Mouse (Mus musculus) kidney, adult 18-20 months (tissue): Measurements from ENCODE around the gene Sorcs1.
A peak's percentile ranks its signal among the peaks of the same experiment; 100 is the strongest.

Source experiments
- DNase-seq: peaks from one replicate; pipeline ENCODE4 v3.0.0; 2021

Sorcs1 gene

DNA sequence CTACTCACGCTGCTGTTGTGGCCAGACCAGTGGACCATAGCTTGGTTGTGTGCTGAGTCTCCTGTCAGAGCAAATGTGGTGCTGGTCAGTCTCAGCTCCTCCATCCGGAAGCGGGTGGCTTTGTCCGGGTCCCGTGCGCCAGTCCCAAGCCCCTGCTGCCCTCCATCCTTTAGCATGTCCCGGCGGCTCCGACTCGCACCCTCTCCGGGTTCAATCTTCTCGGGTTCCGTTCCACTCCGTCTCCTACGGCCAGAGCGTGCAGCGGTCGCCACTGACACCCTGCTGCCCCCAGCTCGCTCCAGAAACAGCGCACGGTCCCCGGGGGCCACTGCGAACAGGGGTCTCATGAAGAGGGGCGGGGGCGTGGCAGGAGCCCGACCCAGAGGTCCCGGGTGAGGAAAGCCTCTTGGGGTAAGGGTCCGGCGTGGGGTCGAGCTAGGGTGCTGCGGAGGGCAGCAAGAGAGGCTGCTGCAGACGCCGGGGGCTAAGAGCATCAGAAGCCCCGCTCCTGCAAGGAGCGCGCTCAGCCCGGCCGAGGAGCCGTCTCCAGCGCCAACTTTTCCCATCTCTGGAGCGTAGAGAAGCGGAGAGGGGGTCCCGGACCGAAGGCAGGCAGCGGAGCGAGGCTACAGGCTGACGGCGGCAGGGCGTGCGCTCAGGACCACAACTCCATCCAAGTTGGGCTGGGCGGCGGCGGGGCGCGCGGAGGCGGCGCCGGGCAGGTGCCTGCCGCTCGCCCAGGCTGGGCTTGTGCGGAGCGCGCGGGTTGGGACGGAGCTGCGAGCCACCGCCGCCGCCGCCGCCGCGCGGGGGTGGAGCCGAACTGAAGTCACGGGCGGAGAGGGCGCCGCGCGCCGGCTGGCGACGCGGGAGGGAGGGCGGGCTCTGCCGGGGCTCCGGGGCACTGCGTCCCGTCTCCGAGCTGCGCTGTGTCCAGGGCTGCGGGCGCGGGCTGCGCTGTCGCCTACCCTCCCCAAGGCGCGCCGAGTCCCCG is at the start of gene Sorcs1:
TSS of gene Sorcs1 (minus strand) at position 744 of the 994 bp plus-strand sequence.
- peak; percentile 18 for DNase-seq

DNA sequence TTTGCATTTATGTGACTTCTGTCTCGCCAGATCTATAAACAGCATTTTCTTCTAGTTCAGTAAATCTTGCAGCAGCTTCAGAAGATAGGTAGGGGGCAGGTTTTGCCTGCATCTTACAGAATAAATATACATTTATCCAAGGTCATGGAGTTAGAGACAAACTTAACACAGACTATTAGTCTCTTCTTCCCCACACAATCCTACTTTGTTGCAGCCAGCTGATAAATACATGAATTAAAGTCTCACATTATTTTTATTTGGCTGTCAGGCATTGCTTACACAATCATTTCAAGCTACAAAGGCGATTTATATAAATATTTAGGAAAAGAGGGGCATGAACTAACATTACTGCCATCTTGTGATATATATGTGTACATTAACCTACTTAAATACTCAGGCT is 4.8 kb upstream of the Sorcs1 start:
- no peak for DNase-seq

DNA sequence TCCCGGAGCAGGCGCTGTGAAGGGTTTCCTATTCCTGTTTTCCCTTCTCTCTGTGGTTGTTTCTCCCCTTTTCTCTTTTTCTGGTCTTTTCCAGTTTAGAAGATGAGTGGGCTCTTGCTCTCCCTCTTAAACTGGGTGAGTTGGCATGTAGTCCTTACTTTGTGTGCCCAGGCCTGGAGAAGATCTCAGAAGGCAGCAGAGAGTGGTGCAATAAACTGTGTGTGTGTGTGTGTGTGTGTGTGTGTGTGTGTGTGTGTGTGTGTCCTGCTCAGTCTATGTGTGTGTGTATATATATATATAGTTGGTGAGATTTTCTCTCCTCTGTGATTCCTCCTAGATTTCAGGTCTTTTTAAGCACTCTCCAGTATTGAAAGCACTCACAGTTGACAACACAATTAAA is 500 bp upstream of the Sorcs1 start:
- no peak for DNase-seq

DNA sequence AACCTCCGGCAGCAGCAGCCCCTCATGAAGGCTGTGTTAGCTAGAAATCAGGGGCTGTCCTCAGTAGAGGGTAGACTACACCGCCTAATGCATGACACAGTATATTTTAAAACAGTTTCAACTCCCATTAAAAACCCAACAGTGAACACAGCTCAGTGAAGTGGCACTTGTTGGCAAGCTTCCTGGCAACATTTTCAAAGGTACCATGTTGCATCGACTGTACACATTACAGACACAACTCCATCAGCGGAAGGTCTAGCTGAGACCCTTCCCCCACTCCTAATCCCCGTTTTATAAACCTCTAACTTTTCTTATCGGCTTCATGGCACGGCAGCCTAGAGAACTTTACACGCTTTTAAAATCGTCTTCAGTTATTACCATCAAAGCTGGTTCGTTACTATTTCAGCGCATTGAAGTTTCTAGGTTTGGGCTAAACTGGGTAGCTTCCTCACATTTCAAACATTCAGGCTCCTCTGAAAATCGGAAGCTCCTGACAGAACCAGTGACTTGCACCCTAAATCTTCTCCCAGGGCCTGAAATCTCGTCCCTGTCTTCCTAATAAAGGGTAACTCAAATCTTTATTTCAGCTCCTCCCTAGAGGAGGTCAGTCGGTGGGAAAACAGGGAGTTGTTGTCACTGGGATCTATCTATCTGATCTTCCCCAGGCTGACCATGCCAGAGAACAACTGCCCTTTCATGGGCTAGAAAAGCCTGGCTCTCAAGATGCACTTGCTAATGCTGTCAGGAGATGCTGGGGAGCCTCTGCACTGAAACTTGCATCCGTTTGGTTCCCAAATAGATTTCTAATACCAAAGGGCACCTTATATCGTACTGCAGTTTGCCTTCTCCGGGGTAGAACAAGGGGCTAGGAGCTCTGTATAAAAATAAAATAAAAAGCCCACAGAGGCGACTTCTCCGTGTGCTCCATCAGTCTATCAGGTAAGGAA is 1.6 kb downstream of the Sorcs1 start:
- DNase-seq = no peak

DNA sequence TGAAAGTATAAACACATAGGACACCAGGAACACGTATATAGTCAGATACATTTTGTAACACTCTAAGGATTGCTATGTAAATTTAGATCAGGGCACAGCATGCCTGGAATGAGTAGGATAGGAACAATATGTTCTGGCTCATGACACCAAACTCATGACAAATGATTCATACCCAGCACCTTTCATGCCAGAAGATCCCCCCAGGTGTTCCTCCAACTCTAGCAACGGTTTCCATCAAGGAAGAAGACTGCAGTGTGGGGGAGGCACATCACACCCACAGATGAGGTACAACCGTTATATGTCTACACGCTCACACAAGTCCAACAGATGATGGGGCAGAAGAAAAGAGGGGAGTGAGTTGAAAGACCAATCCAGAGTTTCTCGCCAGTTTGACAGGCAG is 3.5 kb downstream of the Sorcs1 start:
- no peak for DNase-seq

DNA sequence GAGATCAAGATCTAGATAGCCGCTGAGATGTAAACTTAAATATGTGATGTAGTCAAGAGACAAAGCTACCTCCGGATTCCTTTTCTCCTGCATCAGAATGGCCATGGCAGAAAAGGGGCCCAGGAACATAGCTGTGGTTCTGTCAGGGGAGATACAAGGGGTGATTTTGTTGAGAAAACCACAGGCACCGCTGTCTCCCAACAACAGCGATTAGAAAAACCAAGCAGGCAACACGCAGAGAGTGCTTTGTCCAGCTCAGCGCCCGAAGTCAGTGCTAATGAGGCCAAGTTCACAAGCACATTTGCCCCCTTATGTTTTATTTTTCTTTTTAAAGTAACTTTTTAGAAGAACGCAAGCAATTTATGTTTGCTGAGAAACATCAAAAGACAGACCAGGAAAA is 10.9 kb downstream of the Sorcs1 start:
- DNase-seq = no peak

DNA sequence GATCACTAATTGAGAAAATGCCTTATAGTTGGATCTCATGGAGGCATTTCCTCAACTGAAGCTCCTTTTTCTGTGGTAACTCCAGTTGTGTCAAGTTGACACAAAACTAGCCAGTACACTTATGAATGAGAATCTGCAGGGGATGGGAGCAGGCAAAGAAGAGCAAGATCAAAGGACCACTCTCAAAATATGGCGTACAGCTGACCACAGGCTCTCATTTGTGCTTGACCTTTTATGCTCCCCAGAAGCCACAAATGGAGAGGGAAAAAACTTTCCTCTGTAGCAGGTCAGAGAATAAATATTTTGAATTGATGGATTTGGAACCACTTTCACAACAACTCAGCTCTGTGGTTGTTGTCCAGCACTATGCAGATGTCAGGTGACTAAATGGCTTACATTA is 14.1 kb downstream of the Sorcs1 start:
- DNase-seq = no peak

DNA sequence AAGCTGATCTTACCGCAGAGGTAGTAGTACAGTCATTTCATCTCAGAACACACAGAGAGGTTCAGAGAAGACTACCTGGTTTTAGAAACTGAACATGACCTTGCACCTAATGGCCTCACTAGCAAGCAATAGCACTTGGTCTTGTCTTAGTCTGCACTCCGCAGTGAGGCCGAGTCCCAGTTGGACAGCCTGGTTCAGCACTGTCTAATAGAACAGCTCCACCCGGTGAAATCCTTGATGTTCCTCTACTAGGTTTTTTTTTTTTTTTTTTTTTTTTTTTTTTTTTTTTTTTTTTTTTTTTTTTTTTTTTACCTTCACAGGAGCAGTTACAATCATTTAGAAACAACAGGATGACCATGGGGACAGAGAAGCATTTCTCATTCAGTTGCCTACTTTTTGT is 19.3 kb downstream of the Sorcs1 start:
- DNase-seq = no peak

DNA sequence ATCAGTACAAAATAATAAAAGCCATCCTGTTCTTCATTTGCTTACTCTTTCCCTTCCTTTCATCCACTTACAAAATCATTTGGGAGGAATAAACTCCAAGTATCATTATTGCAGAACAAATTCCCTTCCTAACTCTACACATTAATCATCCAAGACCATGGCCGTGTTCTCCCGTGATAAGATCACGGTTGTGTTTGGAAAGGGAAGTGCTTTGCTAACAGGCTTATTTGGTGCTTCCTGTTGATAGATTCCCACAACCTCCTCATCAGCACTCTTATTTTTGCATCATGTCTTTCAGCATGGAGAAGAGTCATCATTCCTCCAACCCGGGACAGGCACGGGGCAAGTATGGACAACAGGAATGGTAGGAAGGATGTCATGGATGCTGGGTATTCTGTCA is 25.7 kb downstream of the Sorcs1 start:
- DNase-seq = no peak

DNA sequence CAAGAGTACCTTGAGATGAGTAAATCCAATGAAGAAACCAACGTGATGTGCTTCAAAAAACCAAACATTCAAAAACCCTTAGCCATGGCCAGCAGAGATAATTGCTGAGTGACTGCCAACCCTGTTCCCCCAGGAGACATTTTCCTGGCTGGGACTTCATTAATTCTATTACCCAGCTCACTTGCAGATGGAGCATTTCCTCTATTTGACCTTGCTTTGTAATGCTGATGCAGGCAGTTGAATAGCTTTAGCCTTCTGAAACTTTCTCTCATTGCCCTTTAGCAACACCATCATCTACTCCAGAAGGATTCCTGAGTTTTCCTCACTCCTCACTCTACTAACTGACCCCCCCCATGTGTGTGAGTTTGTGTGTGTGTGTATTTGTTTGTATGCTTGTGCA is 34.6 kb downstream of the Sorcs1 start:
- DNase-seq = no peak

DNA sequence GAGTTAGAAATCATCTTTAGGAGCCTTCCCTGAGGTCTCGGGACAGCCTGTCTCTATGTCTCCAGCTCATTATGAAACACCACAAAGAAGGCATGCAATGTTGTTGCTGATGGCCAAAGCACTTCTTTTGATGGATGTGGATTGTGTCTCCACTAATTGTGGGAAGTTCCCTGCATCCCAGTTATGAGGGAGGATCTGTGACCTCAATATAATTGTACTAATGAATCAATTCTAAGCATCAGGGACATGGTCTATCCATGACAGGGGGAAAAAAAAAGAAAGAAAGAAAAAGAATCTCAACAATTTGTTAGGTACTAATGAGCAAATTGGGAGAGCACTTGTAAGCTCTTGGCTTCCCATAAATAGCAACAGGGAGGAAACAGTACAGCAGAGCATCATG is 36.3 kb downstream of the Sorcs1 start:
- DNase-seq = no peak

DNA sequence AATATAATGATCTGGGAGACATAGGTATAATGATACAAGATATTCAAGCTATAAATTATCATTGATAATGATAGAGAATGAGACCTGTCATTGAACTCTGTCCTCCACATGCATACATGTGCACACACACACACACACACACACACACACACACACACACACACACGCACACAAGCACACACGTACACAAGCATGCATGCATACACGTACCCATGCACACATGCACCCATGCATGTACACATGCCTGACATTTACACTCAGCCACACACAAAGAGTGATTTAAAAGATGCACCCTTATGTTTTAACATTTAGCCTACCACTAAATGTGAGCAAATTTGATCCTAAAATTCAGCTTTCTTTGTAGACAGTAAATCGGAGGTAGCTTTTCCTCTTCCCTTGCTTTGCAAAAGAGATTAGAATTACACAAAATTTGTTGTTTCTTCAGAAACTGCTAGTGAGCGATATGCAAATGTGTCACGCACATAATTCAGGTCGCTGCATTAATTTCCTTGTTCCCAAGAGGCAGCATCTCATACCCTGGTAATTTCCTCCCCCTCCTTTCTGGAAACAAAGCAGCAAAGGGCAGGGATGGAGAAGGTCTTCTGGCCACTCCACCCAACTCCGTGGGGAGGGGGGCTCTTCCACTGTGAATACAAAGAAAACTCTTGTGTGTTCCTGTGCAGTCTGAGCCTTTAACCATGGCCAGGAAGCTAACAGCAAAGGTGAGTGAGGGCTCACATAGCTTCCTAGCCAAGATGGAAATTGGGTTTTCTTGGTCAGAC is 38.0 kb downstream of the Sorcs1 start:
- no peak for DNase-seq

DNA sequence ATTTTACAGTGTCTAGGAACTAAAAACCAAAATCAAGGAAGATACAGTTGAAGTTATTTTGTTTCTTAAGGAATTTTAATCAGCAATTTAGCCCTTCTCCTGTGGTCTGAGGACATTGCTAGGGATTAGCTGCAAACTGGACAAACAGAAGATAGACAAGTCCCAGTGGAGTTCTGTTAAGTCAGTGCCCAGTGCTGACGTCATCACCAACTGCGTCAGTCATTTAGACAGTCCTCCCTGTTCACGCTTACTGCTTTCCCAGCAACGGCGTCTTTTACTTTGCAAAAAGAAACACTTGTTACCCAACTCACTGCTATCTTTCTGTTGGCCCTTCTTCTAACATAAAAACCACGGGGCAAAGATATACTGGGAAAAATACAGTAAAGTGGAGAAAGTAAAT is 40.3 kb downstream of the Sorcs1 start:
- no peak for DNase-seq

DNA sequence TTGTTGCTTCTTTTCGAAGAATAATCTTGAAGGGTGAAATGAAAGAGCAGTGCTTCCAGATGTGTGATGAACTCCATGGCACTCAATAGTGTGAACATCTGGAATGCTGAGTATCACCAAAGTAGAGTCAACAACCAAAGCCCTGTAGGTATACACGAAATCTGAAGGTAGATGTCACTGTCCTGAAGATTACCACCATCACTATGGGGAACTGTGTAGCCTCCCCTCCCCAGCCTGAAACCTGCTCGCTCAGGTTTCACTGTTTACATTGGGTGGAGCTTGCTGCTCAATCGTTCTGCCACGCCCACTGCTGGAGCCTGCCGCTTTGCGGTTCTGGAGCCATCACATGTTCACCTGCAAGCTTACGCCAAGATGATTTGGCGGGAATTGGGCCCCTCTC is 64.4 kb downstream of the Sorcs1 start:
- DNase-seq = no peak

DNA sequence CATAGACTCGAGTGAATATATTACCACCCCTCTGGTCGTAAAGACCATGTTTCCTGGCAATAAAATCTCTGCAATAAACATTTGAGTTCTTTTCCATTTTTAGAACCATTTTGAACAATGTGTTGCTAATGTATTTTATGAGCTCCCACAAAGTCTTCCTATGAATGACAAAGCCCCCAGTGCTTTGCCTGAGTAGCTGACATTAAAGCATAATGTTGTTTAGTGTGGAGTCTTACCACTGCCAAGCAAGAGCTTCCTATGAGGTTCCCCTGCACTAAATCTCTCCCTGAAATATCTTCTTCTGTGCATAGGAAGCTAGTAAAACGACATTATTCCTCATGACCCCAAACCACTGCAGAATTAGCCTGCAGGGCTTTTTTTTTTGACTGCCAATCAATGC is 66.8 kb downstream of the Sorcs1 start:
- no peak for DNase-seq

DNA sequence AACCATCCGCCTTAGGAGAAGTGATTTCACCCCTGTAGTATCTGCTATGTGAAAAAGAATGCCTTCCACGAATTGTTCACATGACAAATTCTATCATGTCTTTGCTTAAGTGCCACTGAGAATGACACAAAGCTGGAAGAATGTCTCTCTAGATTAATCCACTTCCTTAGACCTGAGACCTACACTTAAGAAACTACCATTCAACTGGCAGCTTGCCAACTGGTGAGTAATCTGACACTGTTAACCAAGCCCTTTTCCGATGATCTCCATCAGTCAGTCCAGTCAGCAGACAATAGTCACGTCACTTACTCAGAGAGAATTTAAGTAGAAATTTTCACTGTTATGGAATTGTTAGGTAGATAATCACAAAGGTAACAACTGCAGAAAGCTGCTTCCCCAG is 74.6 kb downstream of the Sorcs1 start:
- no peak for DNase-seq

DNA sequence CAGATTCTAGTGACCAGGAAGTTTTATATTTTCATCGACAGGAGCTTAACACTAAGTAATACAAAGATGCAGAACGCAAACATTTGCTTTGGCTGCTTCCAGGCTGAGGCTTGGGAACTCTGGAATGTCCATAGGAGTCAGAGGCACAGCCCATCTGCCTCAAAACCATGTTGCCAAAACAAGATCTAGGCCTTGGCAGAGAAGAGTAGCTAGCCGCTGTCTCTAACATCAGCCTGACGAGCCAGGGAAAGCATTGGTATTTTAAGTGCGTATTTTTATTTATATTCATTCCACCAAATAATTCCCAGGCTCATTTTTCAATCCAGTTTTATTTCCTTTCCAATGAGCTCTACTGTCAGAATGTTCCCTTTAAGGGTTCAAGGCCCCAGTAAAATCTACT is 75.1 kb downstream of the Sorcs1 start:
- no peak for DNase-seq

DNA sequence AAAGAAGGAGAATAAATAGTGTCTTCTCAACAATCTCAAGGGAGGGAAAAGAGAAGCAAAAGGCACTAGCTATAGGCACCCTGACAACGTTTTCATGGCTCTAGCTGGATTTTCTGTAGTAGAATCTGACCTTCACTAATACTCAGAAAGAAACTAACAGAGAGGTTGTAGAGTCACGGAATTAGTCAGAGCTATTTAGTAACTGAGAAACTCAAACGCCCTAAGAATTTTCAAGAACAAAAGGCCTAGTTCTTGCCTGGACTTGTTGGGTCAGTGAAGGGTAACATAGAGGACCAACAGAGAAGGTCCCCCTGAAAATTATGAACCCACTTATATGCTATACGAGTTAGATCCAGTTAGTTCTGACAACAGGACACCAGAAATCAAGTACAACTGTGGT is 81.1 kb downstream of the Sorcs1 start:
- DNase-seq = no peak

DNA sequence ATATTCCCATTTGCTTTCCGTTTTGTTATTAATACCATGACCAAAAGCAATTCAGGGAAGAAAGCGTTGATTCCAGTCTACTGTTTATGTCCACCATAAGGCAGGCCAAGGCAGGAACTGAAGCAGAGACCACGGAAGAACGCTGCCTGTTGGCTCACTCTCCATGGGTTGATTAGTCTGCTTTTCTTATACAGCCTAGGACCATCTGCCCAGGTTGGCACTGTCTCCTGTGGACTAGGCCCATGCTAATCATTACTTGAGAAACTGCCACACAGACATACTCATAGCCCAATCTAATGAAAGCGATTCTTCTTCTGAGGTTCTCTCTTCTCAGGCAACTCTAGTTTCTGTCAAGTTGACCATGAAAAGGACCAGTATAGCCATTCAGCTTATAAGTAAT is 92.3 kb downstream of the Sorcs1 start:
- DNase-seq = no peak

DNA sequence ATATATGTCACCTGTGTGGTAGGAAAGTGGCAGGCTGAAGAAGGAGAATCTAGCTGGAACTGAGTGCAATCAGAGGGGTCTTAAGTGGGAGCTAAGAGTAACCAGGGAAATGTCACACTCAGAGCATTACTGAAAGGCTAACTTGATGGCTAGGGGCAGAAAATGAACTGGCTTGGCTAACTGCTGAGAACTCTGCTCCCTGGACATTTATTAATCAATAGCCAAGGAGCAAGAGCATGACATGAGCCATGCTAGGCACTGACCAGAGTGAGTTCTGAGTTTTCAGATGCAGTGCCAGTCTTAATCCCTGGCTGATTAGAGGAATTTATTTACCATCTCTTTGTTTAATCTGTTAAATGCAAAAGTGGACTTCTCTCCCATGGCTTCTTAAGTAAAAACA is 95.5 kb downstream of the Sorcs1 start:
- DNase-seq = no peak

DNA sequence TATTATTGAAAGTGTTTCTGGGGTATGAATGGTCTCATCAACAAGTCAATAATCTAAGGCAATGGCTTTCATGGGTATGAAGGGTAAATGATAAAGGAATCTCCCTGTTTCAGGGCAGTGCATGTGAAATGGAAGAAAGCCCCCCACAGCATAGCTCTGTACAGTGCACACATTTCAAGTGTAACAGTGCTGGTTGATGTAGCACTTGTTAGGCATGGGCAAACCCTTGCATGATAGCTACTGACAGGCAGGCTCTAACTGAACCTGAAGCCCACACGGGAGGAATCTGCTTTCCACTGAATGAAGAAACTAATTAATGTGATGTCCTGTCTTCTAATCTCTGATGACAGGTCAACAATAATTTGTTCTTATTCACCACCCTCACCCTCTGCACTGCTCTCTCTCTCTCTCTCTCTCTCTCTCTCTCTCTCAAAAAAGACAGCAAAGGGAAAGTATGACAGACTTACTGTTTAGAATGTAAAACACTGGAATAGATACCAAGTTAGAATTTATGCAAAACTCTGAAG is 108.7 kb downstream of the Sorcs1 start:
- DNase-seq = no peak

DNA sequence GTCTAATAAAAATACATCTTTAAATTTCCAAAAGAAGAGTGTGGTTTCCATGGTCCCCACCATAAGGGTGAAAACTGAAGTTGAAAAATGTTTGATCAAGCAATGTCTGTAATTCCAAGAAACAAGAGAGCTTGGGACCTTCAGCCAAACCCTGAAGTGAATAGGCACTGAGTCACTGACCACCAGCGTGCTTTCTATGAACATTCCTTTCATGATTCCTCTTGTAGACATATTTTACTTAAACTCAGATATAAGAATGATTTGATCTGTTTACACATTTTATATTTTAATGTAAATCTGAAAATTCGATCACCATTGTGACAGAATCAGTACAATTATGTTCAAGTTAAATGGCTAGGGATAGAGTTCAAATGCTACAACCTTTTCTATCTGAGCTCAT is 112.1 kb downstream of the Sorcs1 start:
- no peak for DNase-seq

DNA sequence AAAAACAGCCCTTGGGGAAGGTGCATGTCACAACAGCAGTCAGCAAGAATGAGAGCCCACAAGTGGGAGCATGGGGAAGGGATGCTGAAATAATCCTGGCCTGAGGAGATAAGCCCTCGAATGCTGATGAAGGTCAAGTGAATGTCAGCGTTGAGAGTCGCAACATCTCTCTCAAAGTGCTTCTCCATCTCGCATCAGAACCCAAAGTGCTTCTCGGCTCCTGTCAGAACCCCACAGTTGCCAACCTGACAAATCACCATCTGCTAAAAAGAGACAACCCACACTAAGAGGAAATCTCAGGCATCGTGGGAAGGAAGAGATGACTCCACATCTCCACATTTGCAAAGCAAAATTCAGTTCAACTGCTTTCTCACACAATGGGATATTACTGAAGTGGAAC is 119.7 kb downstream of the Sorcs1 start:
- no peak for DNase-seq
